Mouse (Mus musculus): ENCODE results near the gene Ankrd40.

Ankrd40 gene

GRCm38 (mm10) chr11:94322636-94323035 is 5.2 kb upstream of the Ankrd40 start:
- DNase-seq (ENCODE audit: inconsistent age in 2 of 2, low spot score in 1 of 2): no peak

- no peak for DNase-seq (ENCODE audit: inconsistent age in 2 of 2, low spot score in 1 of 2)
These were observed 4.4 kb upstream of the Ankrd40 start for GRCm38 (mm10) chr11:94323271-94323925.

- DNase-seq (ENCODE audit: inconsistent age in 2 of 2, low spot score in 1 of 2): peak in 1 of 2 experiments; percentile 56
These were observed 3.2 kb upstream of the Ankrd40 start for GRCm38 (mm10) chr11:94324618-94325017.

GRCm38 (mm10) chr11:94326961-94327411 is 815 bp upstream of the Ankrd40 start:
- DNase-seq (ENCODE audit: inconsistent age in 2 of 2, low spot score in 1 of 2): peak in 1 of 2 experiments; percentile 75

GRCm38 (mm10) chr11:94328644-94329025 is 834 bp downstream of the Ankrd40 start:
- no peak for DNase-seq (ENCODE audit: inconsistent age in 2 of 2, low spot score in 1 of 2)

- DNase-seq (ENCODE audit: inconsistent age in 2 of 2, low spot score in 1 of 2): peak in 1 of 2 experiments; percentile 78
These were observed 1.6 kb downstream of the Ankrd40 start for GRCm38 (mm10) chr11:94329270-94329891.

GRCm38 (mm10) chr11:94330211-94330610 is 2.4 kb downstream of the Ankrd40 start:
- DNase-seq (ENCODE audit: inconsistent age in 2 of 2, low spot score in 1 of 2): peak in 1 of 2 experiments; percentile 43

GRCm38 (mm10) chr11:94332726-94333125 is 4.9 kb downstream of the Ankrd40 start:
- DNase-seq (ENCODE audit: inconsistent age in 2 of 2, low spot score in 1 of 2): no peak

GRCm38 (mm10) chr11:94334386-94334968 is 6.7 kb downstream of the Ankrd40 start:
- DNase-seq (ENCODE audit: inconsistent age in 2 of 2, low spot score in 1 of 2): no peak

- no peak for DNase-seq (ENCODE audit: inconsistent age in 2 of 2, low spot score in 1 of 2)
These were observed 8.8 kb downstream of the Ankrd40 start for GRCm38 (mm10) chr11:94336551-94336950.

- DNase-seq (ENCODE audit: inconsistent age in 2 of 2, low spot score in 1 of 2): peak in 1 of 2 experiments; percentile 75
These were observed 10.5 kb downstream of the Ankrd40 start for GRCm38 (mm10) chr11:94338347-94338746.

- peak; percentile 57 to 85 for DNase-seq (ENCODE audit: inconsistent age in 2 of 2, low spot score in 1 of 2)
These were observed 12.2 kb downstream of the Ankrd40 start for GRCm38 (mm10) chr11:94339732-94340585.

GRCm38 (mm10) chr11:94340948-94341933 is 13.4 kb downstream of the Ankrd40 start:
- DNase-seq (ENCODE audit: inconsistent age in 2 of 2, low spot score in 1 of 2): no peak

GRCm38 (mm10) chr11:94342114-94342905 is 14.5 kb downstream of the Ankrd40 start:
- DNase-seq (ENCODE audit: inconsistent age in 2 of 2, low spot score in 1 of 2): peak in 1 of 2 experiments; percentile 48

GRCm38 (mm10) chr11:94343955-94344358 is 16.2 kb downstream of the Ankrd40 start:
- no peak for DNase-seq (ENCODE audit: inconsistent age in 2 of 2, low spot score in 1 of 2)

GRCm38 (mm10) chr11:94344470-94344869 is 16.7 kb downstream of the Ankrd40 start:
- DNase-seq (ENCODE audit: inconsistent age in 2 of 2, low spot score in 1 of 2): peak in 1 of 2 experiments; percentile 44

- DNase-seq (ENCODE audit: inconsistent age in 2 of 2, low spot score in 1 of 2): peak in 1 of 2 experiments; percentile 54
These were observed 18.1 kb downstream of the Ankrd40 start for GRCm38 (mm10) chr11:94345926-94346325.

- DNase-seq (ENCODE audit: inconsistent age in 2 of 2, low spot score in 1 of 2): peak; percentile 86 to 93
These were observed 18.8 kb downstream of the Ankrd40 start for GRCm38 (mm10) chr11:94346611-94347010.

- DNase-seq (ENCODE audit: inconsistent age in 2 of 2, low spot score in 1 of 2): peak in 1 of 2 experiments; percentile 54
These were observed 19.3 kb downstream of the Ankrd40 start for GRCm38 (mm10) chr11:94347063-94347575.
